Mouse (Mus musculus) adrenal gland, postnatal 10 days (tissue): ENCODE data around the gene Pou2f2. TPM values are rescaled to one million over a fixed set of nuclear protein-coding genes. Genes with fewer than 3 reads are reported as not detected.
A peak's percentile ranks its signal among the peaks of the same experiment; 100 is the strongest.

ENCODE experiments used
- DNase-seq: peaks from one replicate; pipeline ENCODE4 v3.0.0; 2021; ENCODE audit warnings: mixed read lengths
- long read RNA-seq, 2 experiments: library from polyadenylated mRNA; stranded (forward); transcript quantifications; one replicate each; pipeline ENCODE4 v2.0.0; 2021
- total RNA-seq, 2 experiments: library from RNA; stranded (reverse); gene quantifications; 2 replicates each; pipeline ENCODE4 v1.2.3; 2021

Pou2f2 gene
- total RNA-seq: 1 to 10 TPM; 2.3 to 3.6 TPM
- long read RNA-seq, experiment 1: 0 reads
- long read RNA-seq, experiment 2, partial matches to known transcripts: 0 of 1 reads
- long read RNA-seq, experiment 2, other reads (novel, unspliced or antisense): 1 of 1 reads

DNA sequence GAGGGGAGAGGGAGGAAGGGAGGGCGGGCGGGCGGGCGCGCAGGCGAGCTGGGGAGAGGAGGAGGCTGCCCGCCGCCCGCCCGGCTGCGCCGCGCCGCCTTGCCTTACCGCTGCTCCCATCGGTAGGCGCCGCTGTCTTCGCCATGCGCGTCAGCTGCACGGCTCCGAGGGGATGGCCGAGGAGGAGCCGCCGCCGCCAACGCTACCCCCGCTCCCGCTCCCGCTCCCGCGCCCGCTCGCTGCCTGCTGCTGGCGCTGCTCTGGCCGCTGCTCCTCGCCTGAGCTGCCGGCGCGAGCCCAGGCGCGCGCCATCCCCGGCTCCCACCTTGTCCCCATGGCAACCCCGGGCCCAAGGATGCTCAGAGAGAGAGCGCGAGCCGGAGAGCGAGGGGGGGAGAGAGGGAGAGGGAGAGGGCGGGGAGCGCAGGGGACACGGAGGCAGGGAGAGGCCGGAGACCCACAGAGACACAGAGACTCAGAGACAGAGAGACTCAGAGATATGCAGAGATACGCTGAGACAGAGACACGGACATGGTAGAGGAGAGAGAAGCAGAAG, at the start of gene Pou2f2:
Gene Pou2f2, minus strand, starts transcription at position 121 of the 556 bp plus-strand sequence.
- DNase-seq: peak; percentile 80

DNA sequence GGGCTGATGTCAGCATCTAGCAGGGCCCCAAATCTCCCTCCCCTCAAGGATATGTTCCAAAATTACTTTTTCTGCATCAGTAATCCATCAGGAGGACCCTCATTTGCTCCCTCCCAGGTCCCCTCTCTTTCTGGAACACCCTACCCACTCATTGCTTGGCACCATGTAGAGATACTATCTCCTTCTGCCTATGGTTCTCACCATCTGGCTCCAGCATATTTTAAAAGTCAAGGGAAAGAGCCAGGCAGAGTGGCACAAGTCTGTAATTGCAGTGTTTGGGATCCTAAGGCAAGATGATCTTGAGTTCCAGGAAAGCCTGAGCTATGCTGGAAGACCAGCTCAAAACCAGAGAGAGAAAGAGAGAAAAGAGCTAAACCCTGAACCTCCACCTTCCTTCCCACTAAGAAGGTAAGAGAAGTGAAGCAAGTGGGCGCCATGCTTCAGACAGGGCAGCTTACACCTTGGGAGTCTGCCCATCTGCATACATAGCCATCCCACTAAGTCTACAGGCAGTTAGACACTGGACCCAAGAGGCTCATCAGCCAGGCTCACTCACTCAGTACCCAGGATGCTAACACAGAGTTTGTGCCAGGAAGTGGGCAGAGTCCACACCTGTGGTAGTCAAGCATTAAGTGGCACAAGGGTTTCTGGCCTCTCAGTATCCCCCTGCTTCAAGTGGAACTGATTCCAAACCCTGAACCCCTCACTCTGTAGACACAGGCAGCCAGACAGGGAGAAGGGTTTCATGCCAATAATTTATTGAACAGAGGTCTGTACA, 48.2 kb upstream of the Pou2f2 start:
- no peak for DNase-seq

DNA sequence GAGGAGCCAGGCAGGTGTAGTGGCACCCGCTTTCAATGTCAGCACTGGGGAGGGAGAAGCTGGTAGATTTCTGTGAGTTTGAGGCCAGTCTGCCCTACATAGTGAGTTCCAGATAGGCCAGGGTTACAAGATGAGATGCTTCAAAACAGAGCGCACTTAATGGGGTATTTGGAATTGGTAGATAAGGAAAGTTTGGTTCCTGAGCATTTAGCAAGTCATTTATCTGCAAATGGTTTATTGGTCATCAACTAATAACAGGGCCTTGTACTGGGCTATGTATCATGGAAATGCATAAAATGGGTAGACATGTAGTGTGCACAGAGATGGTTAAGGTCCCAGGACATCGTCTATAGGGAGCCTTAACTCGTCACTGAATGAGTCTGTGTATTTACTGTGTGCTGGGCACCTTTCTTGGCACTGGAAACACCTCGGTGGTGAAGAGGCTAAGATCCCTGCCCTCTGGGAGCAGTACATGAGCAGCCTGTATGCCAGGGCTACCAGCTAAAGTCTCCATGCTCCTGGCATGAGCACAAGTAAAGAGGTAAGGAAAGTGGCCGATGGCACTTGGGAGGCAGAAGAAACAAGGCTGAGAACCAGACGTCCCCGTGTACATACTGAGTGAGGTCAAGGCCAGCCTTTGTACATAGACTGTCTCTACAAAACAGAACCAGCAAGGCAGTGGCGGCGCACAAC, 42.9 kb upstream of the Pou2f2 start:
- DNase-seq: no peak

- peak; percentile 98 for DNase-seq
Observed at GRCm38 (mm10) chr7:25221102-25221883, 41.8 kb upstream of the Pou2f2 start, which contains the start of gene Zfp526. Gene Zfp526 (plus strand): TSS chr7:25221425.

- peak; percentile 55 for DNase-seq
Observed at GRCm38 (mm10) chr7:25220457-25221101, 41.1 kb upstream of the Pou2f2 start, which contains the start of gene Dedd2. Gene Dedd2 (minus strand): TSS chr7:25220615.

DNA sequence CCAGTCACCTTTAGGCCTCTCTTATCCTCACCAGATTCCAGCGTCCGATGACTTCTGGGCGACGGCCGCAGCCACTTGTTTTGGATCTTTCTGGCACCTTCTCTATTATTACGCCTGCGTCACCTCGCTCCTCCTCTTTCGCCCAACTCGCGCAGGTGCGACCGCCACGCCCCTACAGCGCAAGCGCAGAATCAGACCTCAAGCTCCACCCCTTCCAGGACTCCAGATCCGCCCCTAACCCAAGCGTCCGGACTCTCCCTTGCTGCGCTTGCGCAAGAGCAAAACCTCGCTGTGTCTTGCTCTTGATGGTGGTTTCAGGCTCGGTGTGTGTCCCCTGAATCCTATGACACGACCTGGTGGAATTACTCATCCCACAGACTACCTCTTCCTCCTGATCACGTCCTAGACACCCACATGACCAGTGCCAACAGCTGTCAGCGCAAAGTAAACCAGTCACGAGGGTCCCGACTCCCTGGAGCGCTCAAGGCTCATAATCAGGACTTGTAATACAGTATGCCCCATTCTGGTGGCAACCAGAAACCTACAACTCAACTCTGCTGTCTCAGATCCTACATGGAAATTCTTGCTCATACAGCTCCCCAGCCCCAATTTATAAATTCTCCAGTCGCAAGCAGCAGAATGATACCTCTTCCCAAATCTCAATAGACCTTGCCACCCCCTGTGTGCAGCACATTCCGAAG, 40.4 kb upstream of the Pou2f2 start:
- DNase-seq: peak; percentile 96

DNA sequence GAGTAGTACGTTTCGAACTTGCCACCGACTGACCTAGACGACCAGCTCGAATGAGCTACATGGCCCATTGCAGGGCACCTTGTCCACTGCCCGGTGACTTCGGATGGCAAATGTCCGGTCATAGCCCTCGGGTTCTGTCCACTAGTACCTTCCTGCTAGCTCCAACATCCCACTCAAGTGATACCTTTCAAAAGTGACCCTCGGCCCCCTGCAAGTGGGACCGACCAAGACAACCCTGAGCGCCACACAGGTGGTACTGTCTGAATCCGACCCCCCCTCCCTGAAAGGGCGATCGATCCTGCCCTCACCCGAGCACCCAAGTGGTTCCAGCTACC, 39.9 kb upstream of the Pou2f2 start:
- no peak for DNase-seq

DNA sequence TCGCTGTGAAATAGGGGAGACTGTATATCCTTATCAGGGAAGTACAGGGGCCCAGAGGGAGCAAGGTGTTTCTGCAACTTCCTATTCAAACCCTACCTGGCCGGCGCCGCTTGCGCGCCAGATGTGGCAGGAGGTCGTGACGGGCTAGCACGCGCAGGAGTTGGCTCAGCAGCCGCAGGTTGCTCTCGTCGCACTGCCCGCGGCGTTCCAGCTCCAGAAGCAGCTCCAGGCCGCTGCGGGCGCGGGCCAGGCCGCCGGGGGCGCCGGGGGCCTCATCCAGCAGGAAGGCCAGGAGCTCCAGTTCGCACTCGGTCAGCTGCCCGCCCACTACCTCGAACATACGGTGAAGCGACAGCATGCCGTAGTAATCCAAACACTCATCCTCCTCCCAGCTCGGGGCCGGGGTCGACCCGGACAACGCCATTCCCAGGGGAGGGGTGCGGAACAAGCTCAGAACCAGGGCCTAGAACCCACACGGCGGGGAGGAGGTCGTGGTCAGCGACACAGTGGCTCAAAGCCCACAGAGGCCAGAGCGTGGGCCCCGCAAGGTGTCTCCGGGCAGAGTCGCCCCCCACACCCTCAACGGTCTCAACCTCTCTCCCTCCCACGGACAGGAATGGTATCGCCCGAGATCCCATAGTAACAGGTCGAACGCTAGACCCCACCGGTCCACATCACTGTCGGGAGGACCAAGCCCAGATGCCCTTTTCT, 39.3 kb upstream of the Pou2f2 start:
- DNase-seq: peak; percentile 59

- no peak for DNase-seq
Observed at GRCm38 (mm10) chr7:25217653-25218395, 38.3 kb upstream of the Pou2f2 start.

DNA sequence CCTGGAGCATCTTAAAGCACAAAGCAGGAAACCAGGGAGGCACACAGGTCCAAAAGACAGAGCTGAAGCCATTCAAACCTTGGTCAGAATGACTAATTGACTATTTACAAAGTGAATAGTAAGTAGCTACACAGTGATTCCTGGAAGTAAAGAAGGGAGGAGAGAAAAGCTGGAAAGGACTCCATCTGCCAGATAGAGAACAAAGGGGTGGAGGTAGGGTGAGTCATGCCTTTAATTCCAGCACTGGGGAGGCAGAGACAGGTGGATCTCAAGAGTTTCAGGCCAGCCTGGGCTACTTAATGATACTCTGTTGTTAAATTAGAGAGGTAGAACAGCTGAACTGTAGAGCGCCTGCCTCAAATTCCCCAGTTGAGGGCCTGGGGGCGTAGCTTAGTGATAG, 34.6 kb upstream of the Pou2f2 start:
- DNase-seq: no peak

DNA sequence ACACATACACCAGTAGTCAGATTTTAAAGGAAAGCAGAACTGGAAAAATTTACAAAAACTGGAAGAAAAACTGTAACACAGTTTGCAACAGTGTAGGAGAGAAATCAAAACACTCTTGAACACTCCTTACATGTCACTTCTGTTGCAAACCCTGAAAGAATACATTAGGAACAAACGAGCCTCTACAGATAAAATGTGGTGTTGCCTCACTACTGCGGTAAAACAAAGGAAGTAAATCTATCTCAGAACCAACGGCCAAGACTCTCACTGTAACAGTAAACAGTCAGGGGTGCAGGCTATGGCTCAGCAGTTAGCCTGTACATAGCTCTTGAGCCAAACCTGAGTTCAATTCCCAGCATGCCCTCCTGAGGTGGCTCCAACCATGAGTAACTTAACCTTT, 33.6 kb upstream of the Pou2f2 start:
- no peak for DNase-seq

GRCm38 (mm10) chr7:25210482-25210881, 31.0 kb upstream of the Pou2f2 start:
- no peak for DNase-seq

- DNase-seq: no peak
Observed at GRCm38 (mm10) chr7:25209161-25209622, 29.7 kb upstream of the Pou2f2 start.

- DNase-seq: peak; percentile 56
Observed at GRCm38 (mm10) chr7:25206094-25206830, 26.7 kb upstream of the Pou2f2 start.

GRCm38 (mm10) chr7:25205355-25206093, 26.0 kb upstream of the Pou2f2 start:
- DNase-seq: no peak

DNA sequence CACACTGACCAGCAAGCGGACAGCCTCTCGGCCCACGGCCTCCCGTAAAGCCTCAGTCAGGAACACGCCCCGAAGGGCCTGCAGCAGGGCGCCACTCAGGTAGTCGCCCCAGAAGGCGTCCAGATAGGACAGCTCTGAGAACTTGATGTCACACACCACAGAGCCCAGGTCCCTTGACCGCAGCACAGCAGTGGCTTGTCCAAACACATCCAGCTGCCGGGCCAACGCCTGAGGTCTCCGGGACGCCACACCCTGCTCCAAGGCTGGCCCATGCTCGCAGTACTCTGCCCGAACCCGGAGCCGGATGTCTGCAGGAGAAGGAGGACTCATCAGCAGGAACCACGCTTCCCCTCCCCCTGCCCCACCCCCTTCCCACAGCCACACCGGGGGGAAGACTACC, 24.1 kb upstream of the Pou2f2 start:
- DNase-seq: no peak

DNA sequence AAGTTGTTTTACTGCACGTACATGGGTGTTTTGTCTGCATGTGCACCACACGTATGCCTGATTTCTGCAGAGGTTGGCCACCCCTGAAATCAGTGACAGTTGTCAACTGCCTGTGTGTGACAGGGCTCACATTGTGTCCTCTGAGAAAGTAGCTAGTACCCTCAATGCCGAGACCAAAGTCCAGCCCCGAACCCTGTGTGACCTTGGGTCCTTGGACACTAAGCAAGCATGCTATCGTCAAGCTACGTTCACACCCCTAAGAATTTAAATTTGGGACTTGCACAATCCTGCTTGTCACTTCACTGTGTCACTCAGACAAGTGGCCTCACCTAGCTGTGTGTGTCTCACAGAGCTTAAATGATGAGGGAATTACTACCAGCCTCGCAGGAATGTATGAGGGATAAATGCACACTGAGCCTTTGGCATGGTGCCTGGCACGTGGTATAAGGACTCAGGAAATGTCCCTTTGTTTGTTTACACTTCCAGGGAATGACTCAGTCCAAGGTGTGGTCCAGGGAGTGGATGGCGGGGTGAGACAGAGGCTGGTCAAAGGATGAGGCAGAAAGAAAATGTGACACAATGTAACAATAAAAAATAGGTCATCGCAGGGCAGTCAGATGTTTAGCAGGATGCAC, 18.0 kb upstream of the Pou2f2 start:
- DNase-seq: no peak

DNA sequence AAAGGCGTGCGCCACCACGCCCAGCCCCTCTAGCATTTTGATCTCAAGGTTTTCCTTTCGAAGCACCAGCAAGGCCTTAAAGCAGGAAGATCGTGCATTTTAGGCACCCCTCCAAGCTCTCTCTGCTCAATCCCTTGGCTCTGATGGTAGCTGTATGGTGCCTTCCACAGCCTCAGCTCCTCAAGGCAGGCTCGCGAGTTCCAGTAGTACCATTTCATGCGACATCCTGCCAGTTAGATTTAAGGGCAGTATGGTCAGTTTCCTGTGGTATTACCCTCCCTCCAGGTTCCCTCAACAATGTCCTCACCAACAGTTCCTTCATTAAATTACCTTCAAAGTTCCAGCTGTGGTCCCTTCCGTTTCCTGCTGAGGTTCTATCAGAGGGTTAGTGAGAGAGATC, 16.6 kb upstream of the Pou2f2 start:
- DNase-seq: no peak
